Mouse (Mus musculus) thymus, adult 2 months (tissue): ENCODE measurements around the gene Hscb. TPM values are rescaled to one million over a fixed set of nuclear protein-coding genes. Genes with fewer than 3 reads are reported as not detected.

Source experiments
- DNase-seq: peaks from one replicate; pipeline ENCODE4 v3.0.0; 2021
- H3K27ac ChIP-seq: fragments of 200-500 bp; 2 replicates; pipeline ENCODE4 v1.5.1; 2012; ENCODE audit warnings: low read length, control low read depth; ENCODE audit not compliant: control insufficient read depth, insufficient read depth
- H3K27me3 ChIP-seq: fragments of 200-500 bp; 2 replicates; pipeline ENCODE4 v1.6.1; 2012; ENCODE audit warnings: mild to moderate bottlenecking, low read length, moderate library complexity, mixed read lengths; ENCODE audit not compliant: control insufficient read depth, insufficient read depth
- H3K36me3 ChIP-seq: fragments of 200-500 bp; 2 replicates; pipeline ENCODE4 v1.6.1; 2012; ENCODE audit warnings: mild to moderate bottlenecking, low read length, moderate library complexity; ENCODE audit not compliant: control insufficient read depth, insufficient read depth
- H3K4me1 ChIP-seq: fragments of 200-500 bp; replicated peaks from 2 replicates; pipeline ENCODE4 v1.6.1; 2012; ENCODE audit warnings: low read length; ENCODE audit not compliant: control insufficient read depth, insufficient read depth
- H3K4me3 ChIP-seq: fragments of 200-500 bp; 2 replicates; pipeline ENCODE4 v1.5.1; 2012; ENCODE audit warnings: mild to moderate bottlenecking, low read length, control low read depth, moderate library complexity; ENCODE audit not compliant: control insufficient read depth, insufficient read depth
- CTCF ChIP-seq: fragments of 200-500 bp; IDR thresholded peaks from 2 replicates; pipeline ENCODE4 v1.5.1; 2012; ENCODE audit warnings: mild to moderate bottlenecking, control low read depth, low read length, moderate library complexity, borderline replicate concordance; ENCODE audit not compliant: control insufficient read depth, poor library complexity, insufficient read depth; ENCODE audit errors: extremely low read depth
- POLR2A ChIP-seq: fragments of 200-500 bp; IDR thresholded peaks from 2 replicates; pipeline ENCODE4 v1.6.1; 2012; ENCODE audit warnings: mild to moderate bottlenecking, low read length, control low read depth, moderate library complexity; ENCODE audit not compliant: control insufficient read depth, poor library complexity, insufficient read depth; ENCODE audit errors: extremely low read depth
- WGBS: fragments of 180-500 bp; shearing (Covaris S2); methylation state at CpG from one replicate; pipeline ENCODE4 v1.1.7; 2018; 5-methylcytosine and 5-hydroxymethylcytosine counted together
- polyA plus RNA-seq: library from polyadenylated mRNA; depleted of rRNA; stranded (reverse); fragments of >200 nt; gene quantifications from 2 replicates; pipeline ENCODE4 v1.2.3, GENCODE M21; 2012

Hscb gene
- polyA plus RNA-seq, 1 experiment: 20.6 TPM

DNA sequence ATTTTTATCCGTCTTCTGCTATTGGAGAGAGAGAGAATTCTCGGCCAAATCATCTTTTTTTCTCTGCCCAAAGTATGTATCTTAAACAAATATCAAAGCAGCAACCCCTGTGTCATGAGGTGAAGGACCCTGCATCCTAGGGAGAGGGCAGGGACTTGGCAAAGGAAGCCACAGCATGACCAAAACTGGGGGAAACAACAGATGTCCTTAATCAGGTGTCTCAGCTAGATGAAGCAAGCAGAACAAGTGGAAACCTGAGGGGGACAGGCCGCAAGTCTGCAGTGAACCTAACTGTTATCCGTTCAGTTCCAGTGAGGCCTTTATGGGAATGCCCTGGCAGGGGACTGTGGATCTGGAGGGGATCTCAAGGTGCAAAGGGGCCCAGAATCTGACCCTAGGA is 32.1 kb downstream of the Hscb start:
- WGBS: 91% methylated on average over 4 of the region's 4 CpGs
- Histone ChIP-seq H3K4me1 (peaks cover 20% of the 10 kb centered on the region), H3K27ac (no peak overlapping the region; the same call in 1 of the 2 replicates), H3K4me3 (no peak overlapping the region), H3K36me3 (no peaks in the 10 kb centered on the region), H3K27me3 (no peaks in the 10 kb centered on the region)
- TF ChIP-seq CTCF (no peak), POLR2A (no peak)
- no peak for DNase-seq

DNA sequence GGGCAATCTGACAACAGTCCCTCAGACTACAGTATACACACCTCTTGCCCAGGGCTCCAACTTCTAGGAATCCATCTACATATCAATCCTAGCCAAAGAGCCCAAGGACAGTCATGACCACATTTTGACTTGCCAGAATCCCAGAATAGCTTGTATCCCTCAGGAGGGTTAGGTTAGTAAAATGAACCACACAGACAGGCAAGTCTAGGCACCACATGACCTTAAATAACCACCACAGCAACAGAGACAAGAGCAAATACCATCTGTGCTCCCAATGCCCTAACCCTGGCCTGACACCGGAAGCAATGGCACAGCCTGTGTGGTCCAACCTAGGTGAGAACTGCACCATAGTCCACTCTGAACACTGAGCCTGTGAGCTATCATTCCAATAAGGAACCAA is 32.9 kb downstream of the Hscb start:
- Histone ChIP-seq H3K4me1 (peaks cover 20% of the 10 kb centered on the region), H3K27ac (no peak overlapping the region), H3K36me3 (no peaks in the 10 kb centered on the region), H3K4me3 (no peak overlapping the region), H3K27me3 (no peaks in the 10 kb centered on the region)
- DNase-seq: no peak
- no peak for TF ChIP-seq POLR2A
- TF ChIP-seq CTCF: no peak
- WGBS: 86% methylated on average over 1 of the region's 1 CpGs

DNA sequence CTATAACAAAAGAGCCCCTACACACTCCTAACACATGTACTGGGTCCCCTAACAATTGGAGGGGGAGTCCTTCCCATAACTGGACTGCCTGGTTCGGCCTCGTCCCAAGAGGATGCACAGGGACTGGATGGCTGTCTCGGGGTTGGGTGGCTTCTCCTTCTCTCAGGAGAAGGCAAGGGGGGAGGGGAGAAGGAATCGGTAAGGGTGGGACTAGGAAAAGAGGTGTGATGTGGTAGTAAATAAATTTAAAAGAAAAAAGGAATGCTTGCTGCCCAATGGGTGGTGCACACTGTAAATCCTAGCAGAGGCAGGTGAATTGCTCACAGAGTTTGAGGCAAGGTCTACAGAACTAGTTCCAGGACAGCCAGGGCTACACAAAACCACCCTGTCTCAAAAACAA is 33.4 kb downstream of the Hscb start:
- Histone ChIP-seq H3K27me3 (no peaks in the 10 kb centered on the region), H3K4me3 (no peak overlapping the region), H3K27ac (no peak overlapping the region), H3K36me3 (no peaks in the 10 kb centered on the region), H3K4me1 (peaks cover 24% of the 10 kb centered on the region)
- 92% methylated on average over 4 of the region's 4 CpGs for WGBS
- TF ChIP-seq CTCF (no peak), POLR2A (no peak)
- no peak for DNase-seq

DNA sequence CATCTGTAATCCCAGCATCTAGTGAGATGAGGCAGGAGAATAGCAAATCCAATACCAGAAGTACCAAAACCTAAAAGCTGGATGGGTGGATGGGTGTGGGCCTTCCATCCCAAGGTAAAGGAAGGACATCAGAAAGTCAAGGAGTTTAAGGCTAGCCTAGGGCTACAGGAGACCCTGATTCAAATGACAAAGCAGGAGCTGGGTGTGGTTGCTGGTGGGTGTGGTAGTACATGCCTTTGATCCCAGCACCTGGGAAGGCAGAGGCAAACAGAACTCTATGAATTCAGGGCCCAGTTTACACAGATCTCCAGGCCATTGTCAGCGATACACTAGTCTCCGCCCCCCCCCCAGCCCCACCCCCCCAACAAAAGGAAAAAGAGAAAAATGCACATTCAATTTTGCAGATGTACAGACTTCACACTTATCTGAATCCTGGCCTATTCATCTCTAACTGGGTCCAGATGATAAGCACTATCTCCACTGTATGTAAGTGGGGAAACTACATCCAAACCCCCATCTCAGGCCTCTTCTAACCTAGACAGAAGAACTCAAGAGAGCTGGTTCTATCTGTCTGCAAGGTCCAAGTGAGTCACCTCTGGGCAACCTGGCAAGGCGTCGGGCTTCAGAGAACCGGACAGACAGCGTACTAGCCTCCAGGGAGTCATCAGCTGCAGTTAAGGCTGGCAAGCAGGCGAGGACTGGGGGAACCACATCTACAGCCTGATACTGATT is 35.4 kb downstream of the Hscb start:
- H3K27ac ChIP-seq: no peak overlapping the region
- DNase-seq: no peak
- WGBS: 92% methylated on average over 7 of the region's 7 CpGs
- peaks cover under 1% of the 10 kb centered on the region for H3K36me3 ChIP-seq
- H3K27me3 ChIP-seq: no peaks in the 10 kb centered on the region
- peaks cover 26% of the 10 kb centered on the region for H3K4me1 ChIP-seq
- no peak overlapping the region for H3K4me3 ChIP-seq
- no peak for TF ChIP-seq CTCF
- TF ChIP-seq POLR2A: no peak

DNA sequence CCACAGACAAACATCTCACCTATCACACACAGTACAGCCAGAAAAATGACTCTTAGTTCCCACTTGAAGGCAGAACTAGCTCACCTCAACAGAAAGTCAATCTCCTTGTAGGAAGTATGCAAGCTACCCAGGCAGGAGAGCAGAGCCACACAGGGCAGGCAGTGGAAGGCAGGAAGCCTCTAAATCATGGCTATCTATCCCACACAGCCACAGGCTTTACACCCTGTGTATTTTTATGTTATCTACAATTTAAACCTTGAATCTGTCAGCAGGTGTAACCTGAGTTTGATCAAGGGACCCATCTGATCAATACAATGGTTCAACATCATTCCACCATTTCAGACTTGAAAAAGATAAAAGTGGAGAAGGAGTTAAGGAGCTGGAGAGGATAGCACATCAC is 36.8 kb downstream of the Hscb start:
- TF ChIP-seq POLR2A (no peak), CTCF (no peak)
- DNase-seq: no peak
- peaks cover 12% of the 10 kb centered on the region for H3K4me1 ChIP-seq
- H3K27ac ChIP-seq: no peak overlapping the region
- H3K27me3 ChIP-seq: no peaks in the 10 kb centered on the region
- peaks cover 9% of the 10 kb centered on the region for H3K36me3 ChIP-seq
- no peak overlapping the region for H3K4me3 ChIP-seq

DNA sequence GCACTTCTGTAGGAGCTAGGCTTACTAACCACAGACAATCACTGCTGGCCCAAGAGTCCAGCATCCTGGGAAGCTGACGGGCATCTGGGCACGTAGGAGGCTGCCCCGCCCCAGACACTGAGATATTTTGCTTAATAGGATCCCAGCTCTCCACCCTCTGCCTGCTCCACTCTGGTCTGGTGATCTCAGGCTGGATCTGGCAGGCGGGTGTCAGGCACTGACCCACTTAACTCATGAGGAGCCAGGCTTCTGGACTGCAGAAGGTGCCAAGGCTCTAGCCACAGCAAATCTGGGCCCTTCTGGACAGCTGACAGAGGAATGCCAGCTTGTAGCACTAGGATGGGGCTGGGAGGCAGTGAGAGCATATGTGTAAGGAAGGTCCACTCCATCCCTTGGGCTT is 37.4 kb downstream of the Hscb start:
- peaks cover 9% of the 10 kb centered on the region for H3K36me3 ChIP-seq
- H3K27me3 ChIP-seq: no peaks in the 10 kb centered on the region
- WGBS: 93% methylated on average over 4 of the region's 4 CpGs
- no peak overlapping the region for H3K27ac ChIP-seq
- TF ChIP-seq CTCF (no peak), POLR2A (no peak)
- H3K4me1 ChIP-seq: peaks cover 8% of the 10 kb centered on the region; the same call in 1 of the 2 replicates
- no peak for DNase-seq
- no peak overlapping the region for H3K4me3 ChIP-seq
